Mouse (Mus musculus): ENCODE measurements at regions not wholly inside any gene's neighbourhood (a gene's known extent, or its start where the extent isn't known, plus 50 kb on each side); places are given as distances from the start of the nearest gene placed in this dataset.

GRCm38 (mm10) chr16:65683703-65684320, 121.3 kb upstream of the Chmp2b start:
- no peak overlapping the region for H3K27ac ChIP-seq (ENCODE audit: control insufficient read depth, insufficient read depth, low read depth, low read length, poor library complexity)
- no peak overlapping the region for H3K4me3 ChIP-seq (replicated peaks; ENCODE audit: control insufficient read depth, low read depth, low read length)
- H3K4me1 ChIP-seq (ENCODE audit: control insufficient read depth, insufficient read depth, low read length) = no peaks in the 10 kb centered on the region
- TF ChIP-seq CTCF (IDR thresholded peaks at IDR 0.05; ENCODE audit: control insufficient read depth, insufficient read depth, low read length) (no peak), POLR2A (IDR thresholded peaks at IDR 0.05; ENCODE audit: borderline replicate concordance, control insufficient read depth, low read depth, low read length) (no peak)

- Histone ChIP-seq H3K4me1 (ENCODE audit: control insufficient read depth, insufficient read depth, low read length) (no peaks in the 10 kb centered on the region), H3K4me3 (replicated peaks; ENCODE audit: control insufficient read depth, low read depth, low read length) (no peak overlapping the region), H3K27ac (ENCODE audit: control insufficient read depth, insufficient read depth, low read depth, low read length, poor library complexity) (no peak overlapping the region)
- no peak for TF ChIP-seq POLR2A (IDR thresholded peaks at IDR 0.05; ENCODE audit: borderline replicate concordance, control insufficient read depth, low read depth, low read length)
- TF ChIP-seq CTCF (IDR thresholded peaks at IDR 0.05; ENCODE audit: control insufficient read depth, insufficient read depth, low read length) = no peak
- WGBS = 72% methylated on average over 2 of the region's 2 CpGs
Measured at GRCm38 (mm10) chr16:65693626-65694025, 121.4 kb upstream of the Vgll3 start.

GRCm38 (mm10) chr16:65715631-65716030, 99.4 kb upstream of the Vgll3 start:
- Histone ChIP-seq H3K4me1 (ENCODE audit: control insufficient read depth, insufficient read depth, low read length) (no peaks in the 10 kb centered on the region), H3K4me3 (replicated peaks; ENCODE audit: control insufficient read depth, low read depth, low read length) (no peak overlapping the region), H3K27ac (ENCODE audit: control insufficient read depth, insufficient read depth, low read depth, low read length, poor library complexity) (no peak overlapping the region)
- TF ChIP-seq POLR2A (IDR thresholded peaks at IDR 0.05; ENCODE audit: borderline replicate concordance, control insufficient read depth, low read depth, low read length) (no peak), CTCF (IDR thresholded peaks at IDR 0.05; ENCODE audit: control insufficient read depth, insufficient read depth, low read length) (no peak)

GRCm38 (mm10) chr16:65718791-65719472, 96.1 kb upstream of the Vgll3 start:
- Histone ChIP-seq H3K27ac (ENCODE audit: control insufficient read depth, insufficient read depth, low read depth, low read length, poor library complexity) (no peak overlapping the region), H3K4me1 (ENCODE audit: control insufficient read depth, insufficient read depth, low read length) (no peaks in the 10 kb centered on the region), H3K4me3 (replicated peaks; ENCODE audit: control insufficient read depth, low read depth, low read length) (no peak overlapping the region)
- 58% methylated on average over 6 of the region's 6 CpGs for WGBS
- no peak for TF ChIP-seq CTCF (IDR thresholded peaks at IDR 0.05; ENCODE audit: control insufficient read depth, insufficient read depth, low read length)
- TF ChIP-seq POLR2A (IDR thresholded peaks at IDR 0.05; ENCODE audit: borderline replicate concordance, control insufficient read depth, low read depth, low read length) = no peak

GRCm38 (mm10) chr16:65720953-65721352, 94.1 kb upstream of the Vgll3 start:
- H3K4me1 ChIP-seq (ENCODE audit: control insufficient read depth, insufficient read depth, low read length) = no peaks in the 10 kb centered on the region
- 68% methylated on average over 4 of the region's 4 CpGs for WGBS
- TF ChIP-seq POLR2A (IDR thresholded peaks at IDR 0.05; ENCODE audit: borderline replicate concordance, control insufficient read depth, low read depth, low read length) (no peak), CTCF (IDR thresholded peaks at IDR 0.05; ENCODE audit: control insufficient read depth, insufficient read depth, low read length) (no peak)
- H3K4me3 ChIP-seq (replicated peaks; ENCODE audit: control insufficient read depth, low read depth, low read length) = no peak overlapping the region
- H3K27ac ChIP-seq (ENCODE audit: control insufficient read depth, insufficient read depth, low read depth, low read length, poor library complexity) = no peak overlapping the region

GRCm38 (mm10) chr16:65725559-65726269, 89.3 kb upstream of the Vgll3 start:
- Histone ChIP-seq H3K4me1 (ENCODE audit: control insufficient read depth, insufficient read depth, low read length) (no peaks in the 10 kb centered on the region), H3K27ac (ENCODE audit: control insufficient read depth, insufficient read depth, low read depth, low read length, poor library complexity) (no peak overlapping the region), H3K4me3 (replicated peaks; ENCODE audit: control insufficient read depth, low read depth, low read length) (no peak overlapping the region)
- WGBS = 56% methylated on average over 5 of the region's 5 CpGs
- TF ChIP-seq CTCF (IDR thresholded peaks at IDR 0.05; ENCODE audit: control insufficient read depth, insufficient read depth, low read length) (no peak), POLR2A (IDR thresholded peaks at IDR 0.05; ENCODE audit: borderline replicate concordance, control insufficient read depth, low read depth, low read length) (no peak)

GRCm38 (mm10) chr16:65726289-65726688, 88.8 kb upstream of the Vgll3 start:
- H3K4me1 ChIP-seq (ENCODE audit: control insufficient read depth, insufficient read depth, low read length) = no peaks in the 10 kb centered on the region
- no peak overlapping the region for H3K27ac ChIP-seq (ENCODE audit: control insufficient read depth, insufficient read depth, low read depth, low read length, poor library complexity)
- WGBS = 48% methylated on average over 3 of the region's 3 CpGs
- H3K4me3 ChIP-seq (replicated peaks; ENCODE audit: control insufficient read depth, low read depth, low read length) = no peak overlapping the region
- no peak for TF ChIP-seq CTCF (IDR thresholded peaks at IDR 0.05; ENCODE audit: control insufficient read depth, insufficient read depth, low read length)
- no peak for TF ChIP-seq POLR2A (IDR thresholded peaks at IDR 0.05; ENCODE audit: borderline replicate concordance, control insufficient read depth, low read depth, low read length)

- no peak overlapping the region for H3K4me3 ChIP-seq (replicated peaks; ENCODE audit: control insufficient read depth, low read depth, low read length)
- H3K4me1 ChIP-seq (ENCODE audit: control insufficient read depth, insufficient read depth, low read length) = no peaks in the 10 kb centered on the region
- TF ChIP-seq CTCF (IDR thresholded peaks at IDR 0.05; ENCODE audit: control insufficient read depth, insufficient read depth, low read length) (no peak), POLR2A (IDR thresholded peaks at IDR 0.05; ENCODE audit: borderline replicate concordance, control insufficient read depth, low read depth, low read length) (no peak)
- no peak overlapping the region for H3K27ac ChIP-seq (ENCODE audit: control insufficient read depth, insufficient read depth, low read depth, low read length, poor library complexity)
- 84% methylated on average over 4 of the region's 4 CpGs for WGBS
Measured at GRCm38 (mm10) chr16:65729322-65729721, 85.7 kb upstream of the Vgll3 start.

All from bone marrow, adult 2 months (tissue).